Mouse (Mus musculus) left cerebral cortex, postnatal 36 days (tissue): Measurements from ENCODE around the gene Opa3. TPM values are rescaled to one million over a fixed set of nuclear protein-coding genes. Genes with fewer than 3 reads are reported as not detected.

Source experiments
- DNase-seq, 2 experiments: peaks; one replicate each; pipeline ENCODE4 v3.0.0; 2021 to 2022; ENCODE audit warnings: low spot score in 2 of 2, mixed read lengths in 1 of 2
- intact Hi-C: fragments of 180-260 bp; cut with DNase I; formaldehyde crosslinking; loops from one replicate; pipeline ENCODE4 v1.15.1; 2025
- total RNA-seq, 2 experiments: library from RNA; stranded (reverse); gene quantifications; 2 replicates each; pipeline ENCODE4 v1.2.3; 2021

The Opa3 gene
- total RNA-seq, 2 experiments from 2014 or later = 41.0 to 45.7 TPM

GRCm38 (mm10) chr7:19211996-19212755, 16.0 kb upstream of the Opa3 start, which contains the start of gene Gpr4:
Gpr4 (plus strand) TSS chr7:19212538.
- intact Hi-C loops = no loop called here
- no peak for DNase-seq

GRCm38 (mm10) chr7:19213385-19213784, 14.7 kb upstream of the Opa3 start:
- DNase-seq = no peak
- intact Hi-C loops = no loop called here

GRCm38 (mm10) chr7:19214369-19214768, 13.8 kb upstream of the Opa3 start:
- DNase-seq = no peak
- intact Hi-C loops = no loop called here

GRCm38 (mm10) chr7:19214940-19215339, 13.2 kb upstream of the Opa3 start:
- intact Hi-C loops = no loop called here
- DNase-seq = no peak

- intact Hi-C loops = no loop called here
- DNase-seq = no peak
Measured at GRCm38 (mm10) chr7:19217492-19217891, 10.6 kb upstream of the Opa3 start.

- intact Hi-C loops = no loop called here
- no peak for DNase-seq
Measured at GRCm38 (mm10) chr7:19217944-19218343, 10.2 kb upstream of the Opa3 start.

- no peak for DNase-seq
- intact Hi-C loops = no loop called here
Measured at GRCm38 (mm10) chr7:19220061-19220460, 8.1 kb upstream of the Opa3 start.

- intact Hi-C loops = no loop called here
- DNase-seq = no peak
Measured at GRCm38 (mm10) chr7:19222189-19222588, 5.9 kb upstream of the Opa3 start.

- intact Hi-C loops = no loop called here
- no peak for DNase-seq
Measured at GRCm38 (mm10) chr7:19222875-19223274, 5.3 kb upstream of the Opa3 start.

GRCm38 (mm10) chr7:19224933-19225332, 3.2 kb upstream of the Opa3 start:
- no peak for DNase-seq
- intact Hi-C loops = no loop called here

GRCm38 (mm10) chr7:19226817-19227797, 1.0 kb upstream of the Opa3 start:
- peak in 1 of 2 experiments; percentile 46 for DNase-seq
- intact Hi-C loops = no loop called here

GRCm38 (mm10) chr7:19228793-19229148, 637 bp downstream of the Opa3 start:
- DNase-seq = no peak
- intact Hi-C loops = no loop called here

GRCm38 (mm10) chr7:19229404-19229803, 1.3 kb downstream of the Opa3 start:
- no peak for DNase-seq
- intact Hi-C loops = no loop called here

GRCm38 (mm10) chr7:19230041-19230580, 2.0 kb downstream of the Opa3 start:
- DNase-seq = no peak
- intact Hi-C loops = no loop called here

GRCm38 (mm10) chr7:19230899-19231298, 2.8 kb downstream of the Opa3 start:
- DNase-seq = no peak
- intact Hi-C loops = no loop called here

- DNase-seq = no peak
- intact Hi-C loops = no loop called here
Measured at GRCm38 (mm10) chr7:19231849-19232248, 3.7 kb downstream of the Opa3 start.

- no peak for DNase-seq
- intact Hi-C loops = loop anchor here (5.0 kb wide), 1 partner anchor 108 kb away; the partner anchor contains the start of gene Ercc1
Measured at GRCm38 (mm10) chr7:19234652-19235051, 6.5 kb downstream of the Opa3 start.

GRCm38 (mm10) chr7:19235092-19235671, 7.0 kb downstream of the Opa3 start:
- intact Hi-C loops = loop anchor here (5.0 kb wide), 1 partner anchor 107 kb away; the partner anchor contains the start of gene Ercc1
- DNase-seq = no peak

GRCm38 (mm10) chr7:19236411-19236810, 8.3 kb downstream of the Opa3 start:
- intact Hi-C loops = loop anchor here (5.0 kb wide), 1 partner anchor 106 kb away; the partner anchor contains the start of gene Ercc1
- DNase-seq = no peak

- intact Hi-C loops = loop anchor here (2.0 to 5.0 kb wide), 2 partner anchors 34 to 104 kb away; partner anchors contain the start of gene Ercc1
- no peak for DNase-seq
Measured at GRCm38 (mm10) chr7:19238344-19238743, 10.2 kb downstream of the Opa3 start.
